In genomic region chr4:136172011-136172541, GRCm38 (mm10) we compare ENCODE assay signal across 8 mouse cellular contexts. TPM values are rescaled to one million over a fixed set of nuclear protein-coding genes. Genes with fewer than 3 reads are reported as not detected.
DNase-seq lines count a peak whose midpoint lies in the region; ATAC-seq and TF ChIP-seq lines count a peak whose summit lies in the region.

Gene E2f2, plus strand, starts transcription at chr4:136172394.

- H3K4me2 ChIP-seq in embryonic facial prominence, embryonic 11.5 days (ENCODE audit: low read depth, low read length), result peak within 1 kb of the TSS; percentile 98
- peak within 1 kb of the TSS; percentile 99 for H3K4me2 ChIP-seq in heart, embryonic 12.5 days
- peak within 1 kb of the TSS; percentile 98 for H3K4me2 ChIP-seq in kidney, embryonic 16.5 days (replicated peaks; ENCODE audit: low read depth, low read length)

- 1% methylated on average over 35 of the region's 35 CpGs for WGBS in embryonic facial prominence, embryonic 11.5 days
- 0% methylated on average over 35 of the region's 35 CpGs for WGBS in heart, embryonic 12.5 days
- WGBS in kidney, embryonic 16.5 days, result under 1% methylated on average over 35 of the region's 35 CpGs

- ATAC-seq in embryonic facial prominence, embryonic 11.5 days (replicated peaks; ENCODE audit: insufficient number of reproducible peaks, low FRiP score, low TSS enrichment, low read depth), result no peak
- ATAC-seq in heart, embryonic 12.5 days (ENCODE audit: insufficient number of reproducible peaks, low FRiP score), result peak; percentile 43; the same call in 1 of the 2 replicates
- peak; percentile 58; the same call in 1 of the 2 replicates for ATAC-seq in kidney, embryonic 16.5 days (ENCODE audit: low FRiP score, low TSS enrichment)

- H3K9me3 ChIP-seq in embryonic facial prominence, embryonic 11.5 days (replicated peaks; ENCODE audit: control insufficient read depth, low read length), result no peaks in the 10 kb centered on the region
- H3K9me3 ChIP-seq in heart, embryonic 12.5 days (replicated peaks), result no peaks in the 10 kb centered on the region
- no peaks in the 10 kb centered on the region for H3K9me3 ChIP-seq in kidney, embryonic 16.5 days (ENCODE audit: low read length)

- peak within 1 kb of the TSS; percentile 75 for H3ac ChIP-seq in C2C12 (ENCODE audit: control insufficient read depth, insufficient read length, low read depth)

- H3K27ac ChIP-seq in embryonic facial prominence, embryonic 11.5 days (replicated peaks; ENCODE audit: low read depth, low read length), result 0 out of 2 replicates have a peak within 1 kb of the TSS, but pooled peaks have one; percentile 47
- H3K27ac ChIP-seq in heart, embryonic 12.5 days (ENCODE audit: poor library complexity, severe bottlenecking), result peak within 1 kb of the TSS; percentile 63
- peak within 1 kb of the TSS; percentile 40; the same call in 1 of the 2 replicates for H3K27ac ChIP-seq in kidney, embryonic 16.5 days (ENCODE audit: low read length)

- H3K9ac ChIP-seq in embryonic facial prominence, embryonic 11.5 days (replicated peaks; ENCODE audit: low read length), result peak within 1 kb of the TSS; percentile 80
- peak within 1 kb of the TSS; percentile 91 for H3K9ac ChIP-seq in heart, embryonic 12.5 days
- peak within 1 kb of the TSS; percentile 84 for H3K9ac ChIP-seq in kidney, embryonic 16.5 days (replicated peaks; ENCODE audit: low read length)

- H3K27me3 ChIP-seq in C2C12 (ENCODE audit: control insufficient read depth, insufficient read depth, insufficient read length), result no peaks in the 10 kb centered on the region
- no peaks in the 10 kb centered on the region for H3K27me3 ChIP-seq in embryonic facial prominence, embryonic 11.5 days (ENCODE audit: control insufficient read depth, insufficient read depth, low read length)
- no peaks in the 10 kb centered on the region for H3K27me3 ChIP-seq in heart, embryonic 12.5 days (replicated peaks)
- H3K27me3 ChIP-seq in kidney, embryonic 16.5 days (ENCODE audit: insufficient read depth, low read length), result no peaks in the 10 kb centered on the region

- peaks cover 3% of the 10 kb centered on the region for H3K4me1 ChIP-seq in embryonic facial prominence, embryonic 11.5 days (ENCODE audit: control insufficient read depth, insufficient read depth, low read length)
- H3K4me1 ChIP-seq in heart, embryonic 12.5 days (replicated peaks), result peaks cover 41% of the 10 kb centered on the region
- H3K4me1 ChIP-seq in kidney, embryonic 16.5 days (ENCODE audit: insufficient read depth, low read length), result peaks cover 32% of the 10 kb centered on the region

- H3K79me3 ChIP-seq in C2C12 (ENCODE audit: low read depth), result peaks cover 28% of the 10 kb centered on the region

- peaks cover 46% of the 10 kb centered on the region for H3K79me2 ChIP-seq in C2C12 (ENCODE audit: control insufficient read depth, insufficient read depth)

- TF ChIP-seq CTCF in C2C12 (IDR thresholded peaks at IDR 0.05; ENCODE audit: control insufficient read depth, insufficient read depth, insufficient read length), result no peak

- H3K36me3 ChIP-seq in C2C12 (ENCODE audit: control insufficient read depth, insufficient read depth), result peaks cover 12% of the 10 kb centered on the region
- H3K36me3 ChIP-seq in embryonic facial prominence, embryonic 11.5 days (replicated peaks; ENCODE audit: control insufficient read depth, insufficient read depth, low read depth, low read length), result no peaks in the 10 kb centered on the region
- no peaks in the 10 kb centered on the region for H3K36me3 ChIP-seq in heart, embryonic 12.5 days
- no peaks in the 10 kb centered on the region for H3K36me3 ChIP-seq in kidney, embryonic 16.5 days (ENCODE audit: insufficient read depth, low read length)

- peak within 1 kb of the TSS; percentile 75 for H3K4me3 ChIP-seq in C2C12 (ENCODE audit: insufficient read depth, poor library complexity, severe bottlenecking)
- peak within 1 kb of the TSS; percentile 77 for H3K4me3 ChIP-seq in embryonic facial prominence, embryonic 11.5 days (ENCODE audit: low read depth, low read length)
- H3K4me3 ChIP-seq in heart, embryonic 12.5 days, result peak within 1 kb of the TSS; percentile 78
- peak within 1 kb of the TSS; percentile 60 for H3K4me3 ChIP-seq in kidney, embryonic 16.5 days (ENCODE audit: low read length)

- peak; percentile 71 for DNase-seq in MEL-GATA-1-ER (ENCODE audit: extremely low read depth, low read depth)
- peak; percentile 85 for DNase-seq in embryonic facial prominence, embryonic 11.5 days (ENCODE audit: low spot score)
- DNase-seq in lung, postnatal 36 days, result peak; percentile 81
- DNase-seq in right cerebral cortex, postnatal 14 days, result peak; percentile 71
- DNase-seq in ovary, adult 18-20 months (ENCODE audit: low spot score), result no peak

TF ChIP-seq in C2C12, 6 proteins besides CTCF, POLR2A, EP300 and RAD21:
- TF ChIP-seq MAX (IDR thresholded peaks at IDR 0.05), result no peak
- no peak for TF ChIP-seq MYOD1 (IDR thresholded peaks at IDR 0.05; ENCODE audit: control insufficient read depth, insufficient read length, low read depth)
- no peak for TF ChIP-seq FOSL1 (IDR thresholded peaks at IDR 0.05; ENCODE audit: insufficient read depth, low read length, poor library complexity, severe bottlenecking)
- TF ChIP-seq MYOG (IDR thresholded peaks at IDR 0.05; ENCODE audit: control insufficient read depth, extremely low read depth, insufficient read length), result no peak
- TF ChIP-seq CEBPB (IDR thresholded peaks at IDR 0.05; ENCODE audit: low read depth), result no peak
- no peak for TF ChIP-seq USF1 (IDR thresholded peaks at IDR 0.05; ENCODE audit: low read depth)

RNA-seq across cellular contexts. Expression of gene E2f2, which starts in this region (rescaled TPM):
- 11.5 TPM for polyA plus RNA-seq in C2C12 (2012; fragmentation: generic; extraction: Trizol)
- 5.0 and 6.1 TPM in 2 replicates for polyA plus RNA-seq in embryonic facial prominence, embryonic 11.5 days (2014; fragmentation: Nextera tagmentation; extraction: Ambion mirVana)
- 8.1 and 9.3 TPM in 2 replicates for polyA plus RNA-seq in heart, embryonic 12.5 days (2016; fragmentation: Nextera tagmentation; extraction: Ambion mirVana)
- 7.3 and 8.3 TPM in 2 replicates for polyA plus RNA-seq in kidney, embryonic 16.5 days (2015; fragmentation: Nextera tagmentation; extraction: Ambion mirVana)
